Mouse (Mus musculus): ENCODE measurements at regions not wholly inside any gene's neighbourhood (a gene's known extent, or its start where the extent isn't known, plus 50 kb on each side); places are given as distances from the start of the nearest gene placed in this dataset.

DNA sequence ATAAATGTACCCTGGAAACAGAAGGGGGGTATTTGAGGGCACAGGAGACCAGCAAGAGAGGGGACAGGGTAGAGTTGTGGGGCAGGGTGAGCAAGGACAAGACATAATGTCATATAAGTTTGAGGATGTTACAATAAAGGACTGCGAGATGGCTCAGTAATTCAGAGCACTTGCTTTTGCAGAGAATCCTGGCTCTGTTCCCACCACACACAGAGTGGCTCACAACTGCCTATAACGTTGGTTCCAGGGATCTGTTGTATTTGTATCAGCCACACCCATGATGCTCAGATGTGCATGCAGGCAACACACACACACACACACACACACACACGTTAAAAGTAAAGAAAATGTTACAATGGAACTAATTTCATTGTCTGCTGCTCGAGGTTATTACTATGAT lies 94.2 kb upstream of the Paqr3 start:
- TF ChIP-seq CTCF (IDR thresholded peaks at IDR 0.05; ENCODE audit: low read depth), result no peak
- no peak for TF ChIP-seq EP300 (IDR thresholded peaks at IDR 0.05; ENCODE audit: low read depth)
